Mouse (Mus musculus): ENCODE measurements around the gene Dpy19l3. TPM values are rescaled to one million over a fixed set of nuclear protein-coding genes. Genes with fewer than 3 reads are reported as not detected.

Gene Dpy19l3
- polyA plus RNA-seq, 1 experiment: 2.4 TPM

- WGBS: 6% methylated on average over 15 of the region's 15 CpGs
- no peak for DNase-seq (ENCODE audit: low read depth, low spot score)
Observed at GRCm38 (mm10) chr7:35753319-35754032, 778 bp downstream of the Dpy19l3 start.

GRCm38 (mm10) chr7:35750873-35751272 is 3.4 kb downstream of the Dpy19l3 start:
- 92% methylated on average over 9 of the region's 9 CpGs for WGBS
- DNase-seq (ENCODE audit: low read depth, low spot score): no peak

GRCm38 (mm10) chr7:35747397-35747964 is 6.8 kb downstream of the Dpy19l3 start:
- no peak for DNase-seq (ENCODE audit: low read depth, low spot score)
- 96% methylated on average over 14 of the region's 14 CpGs for WGBS

- DNase-seq (ENCODE audit: low read depth, low spot score): no peak
- 91% methylated on average over 12 of the region's 12 CpGs for WGBS
Observed at GRCm38 (mm10) chr7:35746686-35747396, 7.4 kb downstream of the Dpy19l3 start.

- DNase-seq (ENCODE audit: low read depth, low spot score): no peak
- 70% methylated on average over 6 of the region's 6 CpGs for WGBS
Observed at GRCm38 (mm10) chr7:35745281-35745702, 9.0 kb downstream of the Dpy19l3 start.

- DNase-seq (ENCODE audit: low read depth, low spot score): no peak
- 91% methylated on average over 9 of the region's 9 CpGs for WGBS
Observed at GRCm38 (mm10) chr7:35744771-35745170, 9.5 kb downstream of the Dpy19l3 start.

- WGBS: 55% methylated on average over 5 of the region's 5 CpGs
- DNase-seq (ENCODE audit: low read depth, low spot score): no peak
Observed at GRCm38 (mm10) chr7:35742310-35742709, 11.9 kb downstream of the Dpy19l3 start.

GRCm38 (mm10) chr7:35741858-35742257 is 12.4 kb downstream of the Dpy19l3 start:
- DNase-seq (ENCODE audit: low read depth, low spot score): no peak
- 62% methylated on average over 5 of the region's 5 CpGs for WGBS

GRCm38 (mm10) chr7:35740489-35741230 is 13.6 kb downstream of the Dpy19l3 start:
- DNase-seq (ENCODE audit: low read depth, low spot score): no peak
- 57% methylated on average over 5 of the region's 5 CpGs for WGBS

GRCm38 (mm10) chr7:35738871-35739270 is 15.4 kb downstream of the Dpy19l3 start:
- no peak for DNase-seq (ENCODE audit: low read depth, low spot score)

GRCm38 (mm10) chr7:35733313-35734050 is 20.8 kb downstream of the Dpy19l3 start:
- WGBS: 44% methylated on average over 14 of the region's 14 CpGs
- DNase-seq (ENCODE audit: low read depth, low spot score): no peak

- no peak for DNase-seq (ENCODE audit: low read depth, low spot score)
- 86% methylated on average over 10 of the region's 10 CpGs for WGBS
Observed at GRCm38 (mm10) chr7:35732585-35733059, 21.6 kb downstream of the Dpy19l3 start.

GRCm38 (mm10) chr7:35729621-35730031 is 24.6 kb downstream of the Dpy19l3 start:
- WGBS: 37% methylated on average over 9 of the region's 9 CpGs
- DNase-seq (ENCODE audit: low read depth, low spot score): no peak

- WGBS: 93% methylated on average over 12 of the region's 12 CpGs
- no peak for DNase-seq (ENCODE audit: low read depth, low spot score)
Observed at GRCm38 (mm10) chr7:35728376-35728775, 25.9 kb downstream of the Dpy19l3 start.

GRCm38 (mm10) chr7:35723035-35723434 is 31.2 kb downstream of the Dpy19l3 start:
- no peak for DNase-seq (ENCODE audit: low read depth, low spot score)
- 95% methylated on average over 2 of the region's 2 CpGs for WGBS

GRCm38 (mm10) chr7:35718421-35719178 is 35.7 kb downstream of the Dpy19l3 start:
- DNase-seq (ENCODE audit: low read depth, low spot score): no peak
- WGBS: 89% methylated on average over 8 of the region's 8 CpGs

GRCm38 (mm10) chr7:35710366-35710765 is 43.9 kb downstream of the Dpy19l3 start:
- DNase-seq (ENCODE audit: low read depth, low spot score): no peak
- WGBS: 87% methylated on average over 5 of the region's 5 CpGs

- 88% methylated on average over 16 of the region's 16 CpGs for WGBS
- no peak for DNase-seq (ENCODE audit: low read depth, low spot score)
Observed at GRCm38 (mm10) chr7:35708101-35708500, 46.2 kb downstream of the Dpy19l3 start.

GRCm38 (mm10) chr7:35699005-35699404 is 55.2 kb downstream of the Dpy19l3 start:
- no peak for DNase-seq (ENCODE audit: low read depth, low spot score)
- WGBS: 84% methylated on average over 8 of the region's 8 CpGs
